Mouse (Mus musculus) sigmoid colon, adult 10 weeks (tissue): ENCODE measurements around the gene Dynlt1a. TPM values are rescaled to one million over a fixed set of nuclear protein-coding genes. Genes with fewer than 3 reads are reported as not detected.

Source experiments
- polyA plus RNA-seq: library from polyadenylated mRNA; stranded (reverse); fragments of 350-450 nt; fragmentation: Illumina TruSeq; extraction: RNeasy Lipid Tissue Mini Kit (QIAGEN cat#74804); gene quantifications from one replicate; pipeline ENCODE4 v1.2.3, GENCODE M21; 2014; ENCODE audit warnings: low read depth, low replicate concordance

Gene Dynlt1a
- polyA plus RNA-seq = 2.1 TPM

GRCm38 (mm10) chr17:6317339-6317985 lies at the start of gene Dynlt1a:
Gene Dynlt1a (minus strand): TSS chr17:6317500.

GRCm38 (mm10) chr17:6256400-6257069 lies 60.8 kb downstream of the Dynlt1a start, which contains the start of gene Tmem181a:
Gene Tmem181a (plus strand): TSS chr17:6256860.

Other genes starting within 250 kb of the Dynlt1a start
- 6.9 TPM for gene Serac1, start 237.8 kb downstream of the Dynlt1a start, polyA plus RNA-seq
- 33.6 TPM for gene Gtf2h5, start 237.7 kb downstream of the Dynlt1a start, polyA plus RNA-seq
- gene Tulp4, start 211.1 kb downstream of the Dynlt1a start, polyA plus RNA-seq = 89.0 TPM
- gene Tmem181a, start 60.6 kb downstream of the Dynlt1a start, polyA plus RNA-seq = 41.4 TPM
- 49.6 TPM for gene Dynlt1b, start 112.6 kb upstream of the Dynlt1a start, polyA plus RNA-seq